Mouse (Mus musculus) C2C12 (cell line): ENCODE results near the gene Axin2. TPM values are rescaled to one million over a fixed set of nuclear protein-coding genes. Genes with fewer than 3 reads are reported as not detected.

Experiments used
- H3K27me3 ChIP-seq: one replicate; pipeline ENCODE4 v1.6.1; 2011; ENCODE audit not compliant: control insufficient read depth, insufficient read depth, insufficient read length
- H3K36me3 ChIP-seq: one replicate; pipeline ENCODE4 v1.6.1; 2011; ENCODE audit not compliant: control insufficient read depth, insufficient read depth
- H3K4me3 ChIP-seq: one replicate; pipeline ENCODE4 v1.5.1; 2011; ENCODE audit warnings: mild to moderate bottlenecking, control low read depth; ENCODE audit not compliant: poor library complexity, insufficient read depth, severe bottlenecking
- H3K79me2 ChIP-seq: one replicate; pipeline ENCODE4 v1.6.1; 2011; ENCODE audit not compliant: control insufficient read depth, insufficient read depth
- H3K79me3 ChIP-seq: one replicate; pipeline ENCODE4 v1.6.1; 2011; ENCODE audit warnings: low read depth, control low read depth
- H3ac ChIP-seq: one replicate; pipeline ENCODE3; 2011; ENCODE audit warnings: low read depth; ENCODE audit not compliant: control insufficient read depth, insufficient read length
- CEBPB ChIP-seq: IDR thresholded peaks from one replicate; pipeline ENCODE4 v1.6.1; 2011; ENCODE audit warnings: low read depth, mild to moderate bottlenecking, control low read depth, moderate library complexity
- CTCF ChIP-seq: IDR thresholded peaks from one replicate; pipeline ENCODE4 v1.5.1; 2011; ENCODE audit not compliant: control insufficient read depth, insufficient read depth, insufficient read length
- FOSL1 ChIP-seq: IDR thresholded peaks from one replicate; pipeline ENCODE4 v1.8.0; 2011; ENCODE audit warnings: mild to moderate bottlenecking, low read length; ENCODE audit not compliant: poor library complexity, insufficient read depth, severe bottlenecking
- MAX ChIP-seq: IDR thresholded peaks from one replicate; pipeline ENCODE4 v1.6.1; 2011; ENCODE audit warnings: mild to moderate bottlenecking, control low read depth
- MYOD1 ChIP-seq: IDR thresholded peaks from one replicate; pipeline ENCODE4 v1.6.1; 2011; ENCODE audit warnings: low read depth; ENCODE audit not compliant: control insufficient read depth, insufficient read length
- MYOG ChIP-seq: IDR thresholded peaks from one replicate; pipeline ENCODE4 v1.6.1; 2011; ENCODE audit not compliant: control insufficient read depth, insufficient read length; ENCODE audit errors: extremely low read depth
- USF1 ChIP-seq: IDR thresholded peaks from one replicate; pipeline ENCODE4 v1.6.1; 2011; ENCODE audit warnings: low read depth, mild to moderate bottlenecking, control low read depth, moderate library complexity
- polyA plus RNA-seq: library from polyadenylated mRNA; unstranded; fragments of >200 nt; fragmentation: generic; extraction: Trizol; gene quantifications from one replicate; pipeline ENCODE4 v1.2.1, GENCODE M21; 2012; ENCODE audit warnings: missing spikeins

Axin2 gene
- polyA plus RNA-seq, 1 experiment, result 0.16 TPM

GRCm38 (mm10) chr11:108995196-108995989, 75.2 kb downstream of the Axin2 start:
- TF ChIP-seq MAX, result no peak
- TF ChIP-seq CTCF, result no peak
- no peak for TF ChIP-seq CEBPB
- TF ChIP-seq USF1, result no peak
- TF ChIP-seq FOSL1, result no peak
- no peak for TF ChIP-seq MYOD1
- no peak for TF ChIP-seq MYOG
- Histone ChIP-seq H3K79me2 (no peaks in the 10 kb centered on the region), H3K4me3 (no peak overlapping the region), H3ac (no peak overlapping the region), H3K27me3 (no peaks in the 10 kb centered on the region), H3K36me3 (no peaks in the 10 kb centered on the region), H3K79me3 (no peaks in the 10 kb centered on the region)

- no peaks in the 10 kb centered on the region for H3K36me3 ChIP-seq
- no peak for TF ChIP-seq MYOG
- TF ChIP-seq USF1, result no peak
These were observed 75.9 kb downstream of the Axin2 start for GRCm38 (mm10) chr11:108995990-108996533.

GRCm38 (mm10) chr11:108997816-108998215, 77.7 kb downstream of the Axin2 start:
- H3K27me3 ChIP-seq, result no peaks in the 10 kb centered on the region
- TF ChIP-seq CTCF (no peak), FOSL1 (no peak), MAX (no peak), CEBPB (no peak), USF1 (no peak)
- H3K36me3 ChIP-seq, result no peaks in the 10 kb centered on the region
- H3K79me3 ChIP-seq, result no peaks in the 10 kb centered on the region
- H3ac ChIP-seq, result no peak overlapping the region
- no peaks in the 10 kb centered on the region for H3K79me2 ChIP-seq
- H3K4me3 ChIP-seq, result no peak overlapping the region

More at GRCm38 (mm10) chr11:108995990-108996533, 75.9 kb downstream of the Axin2 start:
- no peak overlapping the region for H3ac ChIP-seq
- no peaks in the 10 kb centered on the region for H3K79me2 ChIP-seq
- H3K4me3 ChIP-seq, result no peak overlapping the region
- H3K27me3 ChIP-seq, result no peaks in the 10 kb centered on the region
- H3K79me3 ChIP-seq, result no peaks in the 10 kb centered on the region

Other genes with a start within 250 kb of the Axin2 start
- not detected for gene E030025P04Rik, start 224.0 kb downstream of the Axin2 start, polyA plus RNA-seq